Mouse (Mus musculus) limb, embryonic 13.5 days (tissue): ENCODE measurements around the gene Cdk7. TPM values are rescaled to one million over a fixed set of nuclear protein-coding genes. Genes with fewer than 3 reads are reported as not detected.

Experiments
- ATAC-seq: fragments of 200-750 bp; cut with Nextera tagmentation; 2 replicates; pipeline ENCODE4 v1.8.0; 2017; ENCODE audit warnings: low read depth, moderate number of reproducible peaks, moderate TSS enrichment; ENCODE audit not compliant: low FRiP score
- H3K27ac ChIP-seq: fragments of 300-500 bp; sonication (generic); 2 replicates; pipeline ENCODE4 v1.5.1; 2015; ENCODE audit warnings: inconsistent platforms, mild to moderate bottlenecking, moderate library complexity
- H3K27me3 ChIP-seq: fragments of 300-500 bp; sonication (generic); 2 replicates; pipeline ENCODE4 v1.6.1; 2015; ENCODE audit warnings: mild to moderate bottlenecking, inconsistent platforms
- H3K36me3 ChIP-seq: fragments of 300-500 bp; sonication (generic); 2 replicates; pipeline ENCODE4 v1.6.1; 2015; ENCODE audit warnings: inconsistent platforms, mild to moderate bottlenecking, moderate library complexity
- H3K4me1 ChIP-seq: fragments of 300-500 bp; sonication (generic); 2 replicates; pipeline ENCODE4 v1.6.1; 2015; ENCODE audit warnings: inconsistent platforms
- H3K4me2 ChIP-seq: fragments of 300-500 bp; sonication (generic); replicated peaks from 2 replicates; pipeline ENCODE4 v1.6.1; 2015; ENCODE audit warnings: inconsistent platforms, mild to moderate bottlenecking, moderate library complexity
- H3K4me3 ChIP-seq: fragments of 300-500 bp; sonication (generic); 2 replicates; pipeline ENCODE4 v1.5.1; 2015; ENCODE audit warnings: moderate library complexity, mild to moderate bottlenecking, inconsistent platforms
- H3K9ac ChIP-seq: fragments of 300-500 bp; sonication (generic); 2 replicates; pipeline ENCODE4 v1.6.1; 2015; ENCODE audit warnings: mild to moderate bottlenecking, inconsistent platforms
- H3K9me3 ChIP-seq: fragments of 300-500 bp; sonication (generic); 2 replicates; pipeline ENCODE4 v1.6.1; 2016; ENCODE audit warnings: inconsistent platforms
- WGBS: fragments of 180-500 bp; shearing (Covaris S2); methylation state at CpG from one replicate; pipeline ENCODE4 v1.1.7; 2015; 5-methylcytosine and 5-hydroxymethylcytosine counted together
- polyA plus RNA-seq: library from polyadenylated mRNA; unstranded; fragments of >200 nt; fragmentation: Nextera tagmentation; extraction: Ambion mirVana; gene quantifications from 2 replicates; pipeline ENCODE4 v1.2.1, GENCODE M21; 2015

The Cdk7 gene
- polyA plus RNA-seq, 1 experiment from 2014 or later = 109 TPM

DNA sequence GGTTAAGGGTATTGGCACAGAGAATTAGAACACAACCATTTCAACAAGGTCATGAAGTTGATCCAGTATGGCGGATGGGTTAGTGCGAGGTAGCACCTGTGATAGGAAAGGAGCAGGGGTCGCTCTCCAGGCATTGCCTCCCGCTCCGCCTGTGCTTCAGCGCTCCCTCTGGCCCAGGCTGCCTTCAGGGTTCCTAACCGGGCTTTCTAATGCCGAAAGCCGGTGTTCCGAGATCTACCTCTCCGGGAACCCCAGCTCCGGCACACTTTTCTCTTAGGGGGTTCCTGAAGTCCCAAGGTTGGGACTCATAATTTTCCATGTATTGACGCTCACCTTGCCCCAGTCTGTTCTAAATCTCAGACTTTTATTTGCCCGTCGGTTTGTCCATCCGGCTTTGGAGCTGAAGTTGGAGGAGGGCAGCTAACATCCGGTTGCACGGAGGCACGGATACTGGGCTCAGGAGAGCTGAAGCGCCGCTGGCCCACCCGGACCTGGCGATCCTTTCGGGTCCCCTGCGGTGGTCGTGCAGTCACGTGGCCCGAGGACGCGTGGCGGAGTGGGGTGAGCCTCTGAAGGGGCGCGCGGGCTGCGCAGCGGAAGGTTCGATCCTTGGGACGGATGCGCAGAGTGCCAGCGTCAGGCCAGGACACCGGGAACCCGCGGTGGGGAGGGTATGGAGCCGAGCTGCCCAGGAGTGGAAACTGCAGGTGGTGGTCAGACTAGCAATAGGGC is 61.3 kb downstream of the Cdk7 start, which contains the start of gene Ccdc125:
Gene Ccdc125, plus strand, starts transcription at position 427 of the 732 bp plus-strand sequence.
- peak within 1 kb of the TSS; percentile 70 for H3K9ac ChIP-seq
- H3K27me3 ChIP-seq = no peaks in the 10 kb centered on the region
- H3K36me3 ChIP-seq = peaks cover 16% of the 10 kb centered on the region
- peak; percentile 73; the same call in 1 of the 2 replicates for ATAC-seq
- WGBS = under 1% methylated on average over 44 of the region's 44 CpGs
- 0 out of 2 replicates have a peak within 1 kb of the TSS, but pooled peaks have one; percentile 22 for H3K27ac ChIP-seq
- H3K4me3 ChIP-seq = peak within 1 kb of the TSS; percentile 62
- H3K4me1 ChIP-seq = peaks cover 9% of the 10 kb centered on the region; the same call in 1 of the 2 replicates
- H3K4me2 ChIP-seq = peak within 1 kb of the TSS; percentile 84
- no peaks in the 10 kb centered on the region for H3K9me3 ChIP-seq

DNA sequence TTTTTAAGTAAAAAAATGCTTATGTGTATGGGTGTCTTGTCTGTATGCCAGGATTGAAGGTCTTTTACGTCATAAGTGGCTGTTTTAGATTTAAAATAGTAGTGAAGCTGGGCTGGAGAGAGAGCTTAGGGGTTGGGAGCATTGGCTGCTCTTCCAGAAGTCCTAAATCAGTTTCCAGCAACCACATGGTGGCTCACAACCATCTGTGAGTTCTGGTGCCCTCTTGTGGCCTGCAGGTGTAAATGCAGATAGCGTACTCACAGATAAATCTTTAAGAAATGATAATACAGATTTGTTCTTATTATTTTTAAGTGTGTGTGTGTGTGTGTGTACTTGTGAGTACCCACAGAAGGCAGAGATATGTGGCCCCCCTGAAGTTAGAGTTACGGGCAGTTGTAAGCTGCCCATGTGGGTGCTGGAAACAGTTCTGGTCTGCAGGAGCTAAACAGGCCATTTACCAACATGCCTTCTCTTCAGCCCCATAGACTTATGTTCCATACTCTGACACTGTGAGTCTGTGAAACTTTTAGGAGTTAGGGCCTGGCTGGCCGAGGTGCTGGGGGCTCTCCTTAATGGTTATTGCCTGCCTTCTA is 70.8 kb downstream of the Cdk7 start:
- 39% methylated on average over 4 of the region's 4 CpGs for WGBS
- no peak; the same call in 1 of the 2 replicates for ATAC-seq
- Histone ChIP-seq H3K4me3 (no peak overlapping the region), H3K9ac (no peak overlapping the region), H3K27me3 (no peaks in the 10 kb centered on the region), H3K36me3 (peaks cover 31% of the 10 kb centered on the region), H3K9me3 (no peaks in the 10 kb centered on the region), H3K4me2 (no peak overlapping the region), H3K4me1 (no peaks in the 10 kb centered on the region), H3K27ac (no peak overlapping the region)

DNA sequence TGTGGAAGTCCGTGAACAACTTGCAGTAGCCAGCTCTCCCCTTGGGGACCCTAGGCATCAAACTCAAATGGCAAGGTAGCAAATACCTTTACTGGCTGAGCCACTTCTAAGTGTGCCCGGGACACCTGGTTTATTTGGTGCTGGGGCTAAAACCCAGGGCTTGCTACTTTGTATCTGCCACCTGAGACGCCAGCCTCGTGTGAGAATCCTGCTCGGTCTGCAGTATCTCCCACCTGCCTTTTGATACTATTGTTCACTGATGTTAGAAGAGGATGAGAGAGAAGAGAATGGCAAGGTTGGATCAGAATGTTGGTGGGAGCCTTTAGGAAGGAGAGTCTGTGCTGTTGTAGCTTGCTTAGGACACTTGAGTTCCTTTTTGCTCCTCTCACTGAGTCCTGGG is 72.6 kb downstream of the Cdk7 start:
- Histone ChIP-seq H3K4me1 (no peaks in the 10 kb centered on the region), H3K4me2 (no peak overlapping the region), H3K9me3 (no peaks in the 10 kb centered on the region), H3K27me3 (no peaks in the 10 kb centered on the region), H3K27ac (no peak overlapping the region), H3K4me3 (no peak overlapping the region), H3K9ac (no peak overlapping the region), H3K36me3 (peaks cover 27% of the 10 kb centered on the region)
- ATAC-seq = no peak
- 92% methylated on average over 5 of the region's 5 CpGs for WGBS

Other genes starting within 250 kb of the Cdk7 start
- 86.0 and 93.9 TPM in 2 replicates for gene Gtf2h2, start 238.4 kb downstream of the Cdk7 start, polyA plus RNA-seq
- 3.8 TPM in 2 replicates for gene Ocln, start 178.2 kb downstream of the Cdk7 start, polyA plus RNA-seq
- gene Marveld2, start 114.0 kb downstream of the Cdk7 start, polyA plus RNA-seq = 4.0 TPM in 2 replicates
- gene Ak6, start 80.0 kb downstream of the Cdk7 start, polyA plus RNA-seq = 282 and 298 TPM in 2 replicates
- 24.5 and 26.2 TPM in 2 replicates for gene Rad17, start 79.9 kb downstream of the Cdk7 start, polyA plus RNA-seq
- 18.4 and 18.9 TPM in 2 replicates for gene Taf9, start 79.4 kb downstream of the Cdk7 start, polyA plus RNA-seq
- 4.8 and 5.2 TPM in 2 replicates for gene Ccdc125, start 61.2 kb downstream of the Cdk7 start, polyA plus RNA-seq
- 100.0 and 102 TPM in 2 replicates for gene Mrps36, start 13.7 kb upstream of the Cdk7 start, polyA plus RNA-seq
- gene Cenph, start 45.0 kb upstream of the Cdk7 start, polyA plus RNA-seq = 40.2 and 40.7 TPM in 2 replicates
- gene Ccnb1, start 55.6 kb upstream of the Cdk7 start, polyA plus RNA-seq = 241 and 246 TPM in 2 replicates
- 54.1 and 57.2 TPM in 2 replicates for gene Slc30a5, start 102.5 kb upstream of the Cdk7 start, polyA plus RNA-seq